Mouse (Mus musculus) limb, embryonic 12.5 days (tissue): ENCODE data around the gene Gm13277. TPM values are rescaled to one million over a fixed set of nuclear protein-coding genes. Genes with fewer than 3 reads are reported as not detected.
A peak's percentile ranks its signal among the peaks of the same experiment; 100 is the strongest.
"Not testable (repeated sequence)": the region's sequence is repeated elsewhere in the genome, so short reads cannot be mapped to it uniquely, and the experiment has no call there.

Experiments
- ATAC-seq: fragments of 200-750 bp; cut with Nextera tagmentation; 2 replicates; pipeline ENCODE4 v1.8.0; 2017; ENCODE audit warnings: low read depth, moderate TSS enrichment; ENCODE audit not compliant: insufficient number of reproducible peaks, insufficient read depth, low FRiP score, low TSS enrichment
- H3K27ac ChIP-seq: fragments of 300-500 bp; sonication (generic); 2 replicates; pipeline ENCODE4 v1.5.1; 2016; ENCODE audit warnings: mild to moderate bottlenecking, moderate library complexity
- H3K27me3 ChIP-seq: fragments of 300-500 bp; sonication (generic); 2 replicates; pipeline ENCODE4 v1.6.1; 2016; ENCODE audit warnings: mild to moderate bottlenecking, moderate library complexity
- H3K36me3 ChIP-seq: fragments of 300-500 bp; sonication (generic); 2 replicates; pipeline ENCODE4 v1.6.1; 2016; ENCODE audit warnings: mild to moderate bottlenecking, moderate library complexity
- H3K4me1 ChIP-seq: fragments of 300-500 bp; sonication (generic); replicated peaks from 2 replicates; pipeline ENCODE4 v1.6.1; 2016
- H3K4me2 ChIP-seq: fragments of 300-500 bp; sonication (generic); 2 replicates; pipeline ENCODE4 v1.6.1; 2016; ENCODE audit warnings: mild to moderate bottlenecking, moderate library complexity
- H3K4me3 ChIP-seq: fragments of 300-500 bp; sonication (generic); replicated peaks from 2 replicates; pipeline ENCODE4 v1.5.1; 2016; ENCODE audit warnings: mild to moderate bottlenecking
- H3K9ac ChIP-seq: fragments of 300-500 bp; sonication (generic); replicated peaks from 2 replicates; pipeline ENCODE4 v1.6.1; 2016; ENCODE audit warnings: mild to moderate bottlenecking, moderate library complexity
- H3K9me3 ChIP-seq: fragments of 300-500 bp; sonication (generic); 2 replicates; pipeline ENCODE4 v1.6.1; 2016; ENCODE audit warnings: mild to moderate bottlenecking, moderate library complexity
- WGBS: fragments of 180-500 bp; shearing (Covaris S2); methylation state at CpG from one replicate; pipeline ENCODE4 v1.1.7; 2016; 5-methylcytosine and 5-hydroxymethylcytosine counted together
- polyA plus RNA-seq: library from polyadenylated mRNA; unstranded; fragments of >200 nt; fragmentation: Nextera tagmentation; extraction: Ambion mirVana; gene quantifications from 2 replicates; pipeline ENCODE4 v1.2.1, GENCODE M21; 2016

Gm13277 gene
- polyA plus RNA-seq, result not detected in 2 replicates

DNA sequence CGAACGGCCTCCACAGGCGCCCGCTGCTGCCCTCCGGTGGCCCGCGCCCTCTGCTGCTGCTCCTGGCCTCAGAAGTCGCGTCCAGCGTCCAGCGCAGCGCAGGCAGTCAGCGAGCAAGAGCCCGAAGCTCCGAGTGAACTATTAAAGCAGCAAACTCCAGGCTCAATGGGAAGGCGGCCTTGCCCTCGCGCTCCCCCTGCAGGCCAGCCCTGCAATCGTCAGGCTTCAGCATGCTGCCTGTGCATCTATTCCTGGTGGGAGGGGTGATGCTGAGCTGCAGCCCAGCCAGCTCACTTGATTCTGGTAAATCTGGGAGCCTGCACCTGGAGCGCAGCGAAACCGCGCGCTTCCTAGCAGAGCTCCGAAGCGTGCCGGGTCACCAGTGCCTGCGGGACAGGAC is at the start of gene Gm13277:
Gene Gm13277 (plus strand): TSS at position 231 of the 400 bp plus-strand sequence.
- 0% methylated on average over 4 of the region's 28 CpGs for WGBS
- not testable (repeated sequence) for H3K27me3 ChIP-seq, H3K4me2 ChIP-seq, ATAC-seq, H3K4me3 ChIP-seq, H3K4me1 ChIP-seq, H3K9ac ChIP-seq, H3K9me3 ChIP-seq, H3K27ac ChIP-seq, H3K36me3 ChIP-seq

DNA sequence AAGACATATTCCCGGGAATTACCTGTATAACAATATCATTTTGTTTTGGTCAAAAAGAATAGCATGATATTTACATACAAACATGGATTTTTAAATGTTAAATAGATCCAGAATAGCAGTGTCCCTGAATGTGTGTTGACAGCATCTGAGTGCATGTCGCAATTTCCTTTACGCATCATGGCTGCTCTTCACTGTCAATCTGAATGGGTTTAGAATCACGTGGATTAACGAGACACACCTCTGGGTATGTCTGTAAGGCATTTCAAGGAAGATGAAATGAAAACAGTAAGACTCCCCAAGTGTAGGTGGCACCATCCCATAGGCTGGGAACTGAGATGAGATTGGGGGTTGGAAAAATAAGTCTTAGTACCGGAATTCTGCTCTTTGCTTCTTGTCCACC is 49.4 kb upstream of the Gm13277 start:
- Histone ChIP-seq H3K9ac (no peak overlapping the region), H3K9me3 (no peaks in the 10 kb centered on the region), H3K4me2 (no peak overlapping the region), H3K36me3 (no peaks in the 10 kb centered on the region), H3K4me1 (no peaks in the 10 kb centered on the region), H3K4me3 (no peak overlapping the region), H3K27me3 (peaks cover 12% of the 10 kb centered on the region), H3K27ac (no peak overlapping the region)
- WGBS, result 90% methylated on average over 6 of the region's 6 CpGs
- no peak for ATAC-seq

DNA sequence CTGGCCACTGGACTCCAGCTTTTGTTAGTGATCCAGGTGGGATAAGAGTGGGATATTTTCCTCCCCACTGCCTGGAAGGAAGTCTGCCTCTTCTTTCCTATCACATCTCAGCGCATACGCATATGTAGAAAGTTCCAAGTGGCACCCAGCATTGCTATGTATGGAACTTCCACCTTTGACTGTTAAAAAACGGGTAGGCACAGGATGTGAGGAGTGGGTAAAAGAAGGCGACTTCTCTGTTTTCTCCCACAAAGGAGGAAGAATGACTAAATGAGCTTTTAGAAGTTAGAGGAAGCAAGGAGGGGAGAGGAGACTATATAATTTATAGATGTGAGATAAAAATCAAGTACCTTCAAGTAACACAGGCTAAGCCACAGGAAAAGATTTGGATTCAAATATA is 47.0 kb upstream of the Gm13277 start:
- H3K9ac ChIP-seq, result no peak overlapping the region
- no peaks in the 10 kb centered on the region for H3K36me3 ChIP-seq
- no peak overlapping the region for H3K4me2 ChIP-seq
- H3K9me3 ChIP-seq, result no peaks in the 10 kb centered on the region
- no peak overlapping the region for H3K27ac ChIP-seq
- peaks cover 12% of the 10 kb centered on the region for H3K4me1 ChIP-seq
- WGBS, result 87% methylated on average over 4 of the region's 4 CpGs
- H3K4me3 ChIP-seq, result no peak overlapping the region
- no peak for ATAC-seq
- H3K27me3 ChIP-seq, result 0 out of 2 replicates have a peak, but pooled peaks cover 6% of the 10 kb centered on the region

DNA sequence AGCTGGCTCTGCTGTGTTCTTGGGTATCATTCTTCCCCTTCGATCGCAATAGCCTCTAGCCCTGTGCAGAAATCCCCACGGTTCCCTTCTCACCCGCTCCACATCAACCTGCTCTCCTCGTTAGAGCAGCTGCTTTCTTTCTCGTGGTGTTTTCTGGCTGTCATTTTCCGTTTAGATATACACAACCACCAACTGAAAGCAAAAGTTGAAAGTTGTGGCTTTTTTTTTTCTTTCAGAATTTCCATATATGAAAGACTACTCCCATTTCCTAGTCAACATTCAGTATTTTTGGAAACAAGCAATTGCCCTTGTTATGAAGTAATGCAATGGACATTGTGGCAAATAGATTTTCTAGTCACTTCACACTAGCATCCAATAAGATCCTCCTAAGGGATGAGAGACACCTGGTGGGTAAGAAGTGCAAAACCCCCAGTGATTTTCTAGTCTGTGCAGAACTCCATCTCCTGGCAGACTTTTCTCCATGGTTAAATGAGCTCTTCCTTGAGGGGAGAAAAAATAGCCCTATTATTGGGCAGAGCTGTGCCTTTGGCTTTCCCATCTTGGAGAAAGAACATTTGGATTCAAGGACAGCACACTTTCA is 45.6 kb upstream of the Gm13277 start:
- H3K27me3 ChIP-seq, result peaks cover 4% of the 10 kb centered on the region; the same call in 1 of the 2 replicates
- no peak overlapping the region for H3K27ac ChIP-seq
- no peaks in the 10 kb centered on the region for H3K36me3 ChIP-seq
- H3K4me1 ChIP-seq, result peaks cover 15% of the 10 kb centered on the region
- no peak for ATAC-seq
- H3K4me3 ChIP-seq, result no peak overlapping the region
- H3K9ac ChIP-seq, result no peak overlapping the region; the same call in 1 of the 2 replicates
- H3K9me3 ChIP-seq, result no peaks in the 10 kb centered on the region
- WGBS, result 75% methylated on average over 7 of the region's 7 CpGs
- H3K4me2 ChIP-seq, result no peak overlapping the region

DNA sequence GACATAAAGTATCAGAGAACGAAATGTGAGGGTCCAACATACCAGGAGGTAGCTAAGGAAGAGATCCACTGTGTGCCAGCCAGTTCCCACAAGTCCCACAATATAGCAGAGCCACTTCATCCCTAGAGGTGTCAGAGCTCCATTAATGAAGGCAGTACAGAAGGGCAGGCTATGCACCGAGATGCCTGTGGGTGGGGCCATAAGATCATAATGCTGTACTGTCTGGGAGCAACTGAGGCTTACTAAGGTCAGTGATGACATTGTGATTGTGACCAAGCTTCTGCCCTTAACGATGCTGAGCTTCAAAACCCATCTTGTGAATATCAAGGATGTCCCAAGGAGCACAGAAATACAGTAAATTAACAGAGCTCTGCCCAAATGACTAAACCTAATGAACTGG is 44.2 kb upstream of the Gm13277 start:
- H3K4me1 ChIP-seq, result peaks cover 17% of the 10 kb centered on the region
- peaks cover 7% of the 10 kb centered on the region for H3K27me3 ChIP-seq
- H3K36me3 ChIP-seq, result no peaks in the 10 kb centered on the region
- ATAC-seq, result no peak
- H3K4me2 ChIP-seq, result no peak overlapping the region
- 70% methylated on average over 3 of the region's 3 CpGs for WGBS
- H3K9me3 ChIP-seq, result no peaks in the 10 kb centered on the region
- H3K4me3 ChIP-seq, result no peak overlapping the region
- H3K27ac ChIP-seq, result no peak overlapping the region
- H3K9ac ChIP-seq, result no peak overlapping the region

DNA sequence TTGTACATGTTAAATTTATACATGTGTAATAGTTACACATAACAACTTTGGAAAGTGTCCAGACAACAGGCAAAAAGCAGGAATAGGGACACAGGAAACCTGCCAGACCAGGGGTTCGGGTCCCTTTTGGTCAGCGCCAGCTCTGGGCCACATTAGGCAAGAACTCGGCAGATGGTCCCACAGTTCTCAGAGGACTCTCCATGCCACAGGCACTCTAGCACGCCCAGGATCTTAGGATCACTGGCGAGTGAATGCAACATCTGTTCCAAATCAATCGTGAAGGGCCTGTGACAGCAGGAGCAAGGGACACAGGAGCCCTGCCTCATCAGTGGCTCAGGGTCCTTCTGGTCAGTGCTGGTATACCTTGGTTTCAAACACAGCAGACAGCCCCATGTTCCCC is 38.5 kb upstream of the Gm13277 start:
- H3K27ac ChIP-seq, result no peak overlapping the region
- H3K4me3 ChIP-seq, result no peak overlapping the region
- H3K4me2 ChIP-seq, result no peak overlapping the region
- peaks cover 5% of the 10 kb centered on the region for H3K27me3 ChIP-seq
- H3K4me1 ChIP-seq, result peaks cover 17% of the 10 kb centered on the region
- H3K36me3 ChIP-seq, result no peaks in the 10 kb centered on the region
- no peak for ATAC-seq
- H3K9me3 ChIP-seq, result no peaks in the 10 kb centered on the region
- WGBS, result 25% methylated on average over 6 of the region's 6 CpGs
- no peak overlapping the region for H3K9ac ChIP-seq

DNA sequence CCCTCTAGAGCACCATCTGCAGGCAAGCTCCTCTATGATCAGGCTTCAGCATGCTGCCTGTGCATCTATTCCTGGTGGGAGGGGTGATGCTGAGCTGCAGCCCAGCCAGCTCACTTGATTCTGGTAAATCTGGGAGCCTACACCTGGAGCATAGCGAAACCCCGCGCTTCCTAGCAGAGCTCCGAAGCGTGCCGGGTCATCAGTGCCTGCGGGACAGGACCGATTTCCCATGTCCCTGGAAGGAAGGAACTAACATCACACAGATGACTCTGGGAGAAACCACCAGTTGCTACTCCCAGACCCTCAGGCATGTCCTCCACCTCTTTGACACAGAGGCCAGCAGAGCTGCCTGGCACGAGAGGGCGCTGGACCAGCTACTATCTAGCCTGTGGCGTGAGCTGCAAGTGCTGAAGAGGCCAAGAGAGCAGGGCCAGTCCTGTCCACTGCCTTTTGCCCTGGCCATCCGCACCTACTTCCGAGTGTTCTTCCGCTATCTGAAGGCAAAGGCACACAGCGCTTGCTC is 33.6 kb upstream of the Gm13277 start, which contains the start of gene Gm13271:
Gene Gm13271 (plus strand): TSS at position 51 of the 523 bp plus-strand sequence.
- H3K9ac ChIP-seq, H3K4me1 ChIP-seq, H3K36me3 ChIP-seq, H3K9me3 ChIP-seq, H3K27me3 ChIP-seq, ATAC-seq, H3K27ac ChIP-seq, H3K4me2 ChIP-seq, H3K4me3 ChIP-seq: not testable (repeated sequence)
- 79% methylated on average over 15 of the region's 15 CpGs for WGBS

DNA sequence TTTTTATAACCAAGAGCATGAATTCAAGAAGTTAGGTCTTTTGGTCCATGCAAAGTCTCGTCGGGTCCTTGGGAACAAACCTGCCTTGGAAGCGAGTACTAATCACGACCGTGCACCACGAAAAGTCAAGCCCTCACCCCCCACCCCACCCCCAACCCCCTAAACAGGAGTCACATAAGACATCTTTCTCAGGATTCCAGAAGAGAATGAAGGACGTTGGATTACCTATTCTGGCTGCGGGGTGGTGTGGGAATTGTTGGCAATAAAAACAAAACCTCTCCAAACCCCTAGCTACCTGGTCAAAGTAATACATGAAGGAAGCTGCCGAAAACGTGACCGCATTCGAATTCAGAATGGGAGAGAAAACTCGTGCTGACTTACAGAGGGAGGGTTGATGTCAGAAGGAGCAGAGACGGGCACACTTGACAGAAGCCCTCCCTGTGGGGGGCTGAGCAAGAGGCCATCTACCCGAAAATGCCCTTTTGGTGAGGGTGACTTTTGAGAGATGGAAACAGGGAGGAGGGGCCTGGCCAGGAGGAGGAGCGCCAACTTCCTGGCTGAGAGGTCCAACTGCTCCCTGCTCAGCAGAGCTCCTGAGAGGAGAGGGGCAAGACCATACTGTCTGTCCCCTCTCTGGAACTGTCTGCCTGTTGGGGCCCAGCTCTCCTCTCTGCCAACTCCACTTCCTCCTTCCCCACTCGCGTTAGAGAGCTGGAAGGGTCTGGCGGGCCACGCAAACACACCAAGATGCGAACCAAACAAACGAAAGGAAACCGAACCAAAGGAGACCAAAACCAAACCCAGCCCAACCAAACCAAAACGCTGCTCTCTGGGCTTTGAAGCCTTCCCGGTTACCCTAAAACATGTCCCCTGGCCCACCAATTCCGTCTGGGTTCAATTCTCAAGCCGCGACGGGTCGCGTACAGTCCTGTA is 31.6 kb upstream of the Gm13277 start:
- peak overlapping the region; percentile 59 for H3K9ac ChIP-seq
- peak overlapping the region; percentile 96 for H3K27ac ChIP-seq
- peak overlapping the region; percentile 70 for H3K4me2 ChIP-seq
- not testable (repeated sequence) for H3K27me3 ChIP-seq, H3K4me1 ChIP-seq, ATAC-seq, H3K36me3 ChIP-seq, H3K9me3 ChIP-seq
- 11% methylated on average over 29 of the region's 31 CpGs for WGBS
- peak overlapping the region; percentile 52 for H3K4me3 ChIP-seq

DNA sequence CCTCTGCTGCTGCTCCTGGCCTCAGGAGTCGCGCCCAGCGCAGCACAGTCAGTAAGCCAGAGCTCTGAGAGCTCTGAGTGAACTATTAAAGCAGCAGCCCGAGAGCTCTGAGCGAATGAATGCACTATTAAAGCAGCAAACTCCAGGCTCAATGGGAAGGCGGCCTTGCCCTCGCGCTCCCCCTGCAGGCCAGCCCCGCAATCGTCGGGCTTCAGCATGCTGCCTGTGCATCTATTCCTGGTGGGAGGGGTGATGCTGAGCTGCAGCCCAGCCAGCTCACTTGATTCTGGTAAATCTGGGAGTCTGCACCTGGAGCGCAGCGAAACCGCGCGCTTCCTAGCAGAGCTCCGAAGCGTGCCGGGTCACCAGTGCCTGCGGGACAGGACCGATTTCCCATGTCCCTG is 30.8 kb upstream of the Gm13277 start:
- not testable (repeated sequence) for H3K9me3 ChIP-seq, H3K4me1 ChIP-seq, H3K27me3 ChIP-seq, H3K36me3 ChIP-seq
- Histone ChIP-seq H3K4me3 (peak overlapping the region; percentile 52), H3K4me2 (peak overlapping the region; percentile 70), H3K27ac (peak overlapping the region; percentile 96), H3K9ac (peak overlapping the region; percentile 59; the same call in 1 of the 2 replicates)
- under 1% methylated on average over 21 of the region's 21 CpGs for WGBS
- peak; percentile 100 for ATAC-seq

DNA sequence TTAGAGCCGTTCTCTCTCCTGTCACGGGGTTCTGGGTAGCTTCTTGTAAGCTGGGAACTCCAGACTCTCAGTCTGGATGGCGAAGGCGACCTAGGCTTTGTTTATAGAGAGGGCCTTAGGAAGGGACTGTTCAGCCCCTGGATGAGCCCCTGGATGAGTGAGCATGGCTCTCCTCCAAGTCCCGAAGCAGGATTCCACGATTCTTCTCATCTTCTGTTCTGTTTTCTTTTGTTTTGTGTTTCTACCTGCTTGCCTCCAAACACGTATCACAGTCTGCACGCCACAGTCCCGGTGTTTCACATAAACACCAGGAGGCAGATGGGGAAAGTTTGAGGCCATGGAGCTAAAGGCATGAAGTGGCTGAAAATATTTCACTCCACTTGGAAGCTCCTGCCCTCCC is 29.7 kb upstream of the Gm13277 start:
- WGBS, result 88% methylated on average over 9 of the region's 9 CpGs
- H3K4me2 ChIP-seq, H3K4me3 ChIP-seq, ATAC-seq, H3K9ac ChIP-seq, H3K9me3 ChIP-seq, H3K36me3 ChIP-seq, H3K4me1 ChIP-seq, H3K27me3 ChIP-seq, H3K27ac ChIP-seq: not testable (repeated sequence)

DNA sequence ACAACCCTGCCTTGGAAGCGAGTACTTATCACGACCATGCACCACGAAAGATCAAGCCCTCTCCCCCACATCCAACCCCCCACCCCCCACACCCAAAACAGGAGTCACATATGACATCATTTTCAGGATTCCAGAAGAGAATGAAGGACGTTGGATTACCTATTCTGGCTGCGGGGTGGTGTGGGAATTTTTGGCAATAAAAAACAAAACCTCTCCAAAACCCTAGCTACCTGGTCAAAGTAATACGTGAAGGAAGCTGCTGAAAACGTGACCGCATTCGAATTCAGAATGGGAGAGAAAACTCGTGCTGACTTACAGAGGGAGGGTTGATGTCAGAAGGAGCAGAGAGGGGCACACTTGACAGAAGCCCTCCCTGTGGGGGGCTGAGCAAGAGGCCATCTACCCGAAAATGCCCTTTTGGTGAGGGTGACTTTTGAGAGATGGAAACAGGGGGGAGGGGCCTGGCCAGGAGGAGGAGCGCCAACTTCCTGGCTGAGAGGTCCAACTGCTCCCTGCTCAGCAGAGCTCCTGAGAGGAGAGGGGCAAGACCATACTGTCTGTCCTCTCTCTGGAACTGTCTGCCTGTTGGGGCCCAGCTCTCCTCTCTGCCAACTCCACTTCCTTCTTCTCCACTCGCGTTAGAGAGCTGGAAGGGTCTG is 28.7 kb upstream of the Gm13277 start, which contains the start of gene Gm13283:
Gene Gm13283 (plus strand): TSS at position 510 of the 659 bp plus-strand sequence.
- H3K4me3 ChIP-seq, result peak within 1 kb of the TSS; percentile 34
- peak within 1 kb of the TSS; percentile 50 for H3K4me2 ChIP-seq
- H3K4me1 ChIP-seq, H3K27me3 ChIP-seq, H3K36me3 ChIP-seq, H3K9me3 ChIP-seq, ATAC-seq: not testable (repeated sequence)
- H3K9ac ChIP-seq, result 0 out of 2 replicates have a peak within 1 kb of the TSS, but pooled peaks have one; percentile 34
- 29% methylated on average over 7 of the region's 14 CpGs for WGBS
- peak within 1 kb of the TSS; percentile 72; the same call in 1 of the 2 replicates for H3K27ac ChIP-seq
